Mouse (Mus musculus): ENCODE results near the gene Ciao2a.
A peak's percentile ranks its signal among the peaks of the same experiment; 100 is the strongest.

The Ciao2a gene

GRCm38 (mm10) chr9:66120106-66120505 lies 6.3 kb upstream of the Ciao2a start:
- DNase-seq (ENCODE audit: low read depth, low spot score) = no peak

GRCm38 (mm10) chr9:66120945-66121344 lies 5.5 kb upstream of the Ciao2a start:
- DNase-seq (ENCODE audit: low read depth, low spot score) = no peak

- DNase-seq (ENCODE audit: low read depth, low spot score) = peak; percentile 36
Measured at GRCm38 (mm10) chr9:66121421-66121820, 5.0 kb upstream of the Ciao2a start.

- peak; percentile 58 for DNase-seq (ENCODE audit: low read depth, low spot score)
Measured at GRCm38 (mm10) chr9:66123648-66124047, 2.8 kb upstream of the Ciao2a start.

- peak; percentile 23 for DNase-seq (ENCODE audit: low read depth, low spot score)
Measured at GRCm38 (mm10) chr9:66124111-66124531, 2.3 kb upstream of the Ciao2a start.

- DNase-seq (ENCODE audit: low read depth, low spot score) = peak; percentile 99
Measured at GRCm38 (mm10) chr9:66124681-66125542, 1.5 kb upstream of the Ciao2a start.

- no peak for DNase-seq (ENCODE audit: low read depth, low spot score)
Measured at GRCm38 (mm10) chr9:66125543-66126455, 612 bp upstream of the Ciao2a start.

- no peak for DNase-seq (ENCODE audit: low read depth, low spot score)
Measured at GRCm38 (mm10) chr9:66127193-66127546, 759 bp downstream of the Ciao2a start.

- DNase-seq (ENCODE audit: low read depth, low spot score) = no peak
Measured at GRCm38 (mm10) chr9:66127884-66128283, 1.5 kb downstream of the Ciao2a start.

- DNase-seq (ENCODE audit: low read depth, low spot score) = no peak
Measured at GRCm38 (mm10) chr9:66131466-66131865, 5.1 kb downstream of the Ciao2a start.

- DNase-seq (ENCODE audit: low read depth, low spot score) = peak; percentile 31
Measured at GRCm38 (mm10) chr9:66135967-66136366, 9.6 kb downstream of the Ciao2a start.

GRCm38 (mm10) chr9:66138193-66138592 lies 11.8 kb downstream of the Ciao2a start:
- DNase-seq (ENCODE audit: low read depth, low spot score) = no peak

- no peak for DNase-seq (ENCODE audit: low read depth, low spot score)
Measured at GRCm38 (mm10) chr9:66142265-66142664, 15.9 kb downstream of the Ciao2a start.

- peak; percentile 91 for DNase-seq (ENCODE audit: low read depth, low spot score)
Measured at GRCm38 (mm10) chr9:66144248-66144647, 17.8 kb downstream of the Ciao2a start.

- DNase-seq (ENCODE audit: low read depth, low spot score) = no peak
Measured at GRCm38 (mm10) chr9:66146141-66146540, 19.7 kb downstream of the Ciao2a start.

GRCm38 (mm10) chr9:66152011-66152410 lies 25.6 kb downstream of the Ciao2a start:
- no peak for DNase-seq (ENCODE audit: low read depth, low spot score)

- DNase-seq (ENCODE audit: low read depth, low spot score) = no peak
Measured at GRCm38 (mm10) chr9:66153594-66153993, 27.2 kb downstream of the Ciao2a start.

- no peak for DNase-seq (ENCODE audit: low read depth, low spot score)
Measured at GRCm38 (mm10) chr9:66154013-66154412, 27.6 kb downstream of the Ciao2a start.

- DNase-seq (ENCODE audit: low read depth, low spot score) = no peak
Measured at GRCm38 (mm10) chr9:66155534-66155933, 29.1 kb downstream of the Ciao2a start.

GRCm38 (mm10) chr9:66157958-66158830 lies 31.8 kb downstream of the Ciao2a start, which contains the start of gene Dapk2:
Gene Dapk2 (plus strand): TSS chr9:66158223.
- DNase-seq (ENCODE audit: low read depth, low spot score) = peak; percentile 58

GRCm38 (mm10) chr9:66158885-66159430 lies 32.5 kb downstream of the Ciao2a start:
- no peak for DNase-seq (ENCODE audit: low read depth, low spot score)

Data from brain, adult 2 months (tissue).